Mouse (Mus musculus) hindbrain, embryonic 12.5 days (tissue): Measurements from ENCODE around the gene Il4. TPM values are rescaled to one million over a fixed set of nuclear protein-coding genes. Genes with fewer than 3 reads are reported as not detected.

Experiments used
- polyA plus RNA-seq: library from polyadenylated mRNA; unstranded; fragments of >200 nt; fragmentation: Nextera tagmentation; extraction: Ambion mirVana; gene quantifications from 2 replicates; pipeline ENCODE4 v1.2.1, GENCODE M21; 2016

Il4 gene
- polyA plus RNA-seq, 1 experiment from 2014 or later: 2.3 TPM

Other genes with a start within 250 kb of the Il4 start
- gene Leap2, start 195.5 kb downstream of the Il4 start, polyA plus RNA-seq: not detected in 2 replicates
- gene Uqcrq, start 187.8 kb downstream of the Il4 start, polyA plus RNA-seq: 480 and 552 TPM in 2 replicates
- gene Gdf9, start 187.6 kb downstream of the Il4 start, polyA plus RNA-seq: 2.6 and 3.9 TPM in 2 replicates
- 0.09 and 0.12 TPM in 2 replicates for gene Gm10447, start 161.6 kb downstream of the Il4 start, polyA plus RNA-seq
- gene Shroom1, start 161.5 kb downstream of the Il4 start, polyA plus RNA-seq: 5.2 and 6.3 TPM in 2 replicates
- not detected in 2 replicates for gene Gm9837, start 148.2 kb downstream of the Il4 start, polyA plus RNA-seq
- gene Gm9945, start 138.5 kb downstream of the Il4 start, polyA plus RNA-seq: not detected in 2 replicates
- 0.78 and 0.84 TPM in 2 replicates for gene Sowaha, start 138.4 kb downstream of the Il4 start, polyA plus RNA-seq
- gene Sept8, start 99.4 kb downstream of the Il4 start, polyA plus RNA-seq: 24.2 and 28.1 TPM in 2 replicates
- gene Kif3a, start 51.3 kb downstream of the Il4 start, polyA plus RNA-seq: 155 and 160 TPM in 2 replicates
- not detected in 2 replicates for gene Il13, start 16.0 kb upstream of the Il4 start, polyA plus RNA-seq
- 18.5 and 21.4 TPM in 2 replicates for gene Rad50, start 88.7 kb upstream of the Il4 start, polyA plus RNA-seq
- not detected in 2 replicates for gene Il5, start 102.1 kb upstream of the Il4 start, polyA plus RNA-seq
- 4.1 and 4.5 TPM in 2 replicates for gene Irf1, start 151.3 kb upstream of the Il4 start, polyA plus RNA-seq
- not detected in 2 replicates for gene Gm17334, start 154.5 kb upstream of the Il4 start, polyA plus RNA-seq
- gene Gm12216, start 240.6 kb upstream of the Il4 start, polyA plus RNA-seq: 0.50 TPM in 1 of 2 replicates, not detected in the other